Mouse (Mus musculus): ENCODE measurements around the gene Zcchc14. TPM values are rescaled to one million over a fixed set of nuclear protein-coding genes. Genes with fewer than 3 reads are reported as not detected.

The Zcchc14 gene
- polyA plus RNA-seq (2011; ENCODE audit: insufficient read length, low read depth, missing spikeins) = 55.5 and 64.8 TPM in 2 replicates

GRCm38 (mm10) chr8:121652774-121653323, at the start of gene Zcchc14:
Gene Zcchc14, minus strand, starts transcription at chr8:121652901.
- H3K4me1 ChIP-seq (ENCODE audit: control insufficient read depth, insufficient read depth, low read length) = peaks cover 11% of the 10 kb centered on the region
- H3K27ac ChIP-seq (ENCODE audit: insufficient read depth, low read length) = peak within 1 kb of the TSS; percentile 90
- peak within 1 kb of the TSS; percentile 68 for H3K4me3 ChIP-seq (ENCODE audit: insufficient read depth, low read length)
- TF ChIP-seq CTCF (IDR thresholded peaks at IDR 0.05; ENCODE audit: borderline replicate concordance, insufficient read depth, low read length) (no peak), POLR2A (IDR thresholded peaks at IDR 0.05; ENCODE audit: low read depth, low read length) (peak; percentile 59)

- H3K4me3 ChIP-seq (ENCODE audit: insufficient read depth, low read length) = no peak overlapping the region
- no peaks in the 10 kb centered on the region for H3K4me1 ChIP-seq (ENCODE audit: control insufficient read depth, insufficient read depth, low read length)
- TF ChIP-seq POLR2A (IDR thresholded peaks at IDR 0.05; ENCODE audit: low read depth, low read length) (no peak), CTCF (IDR thresholded peaks at IDR 0.05; ENCODE audit: borderline replicate concordance, insufficient read depth, low read length) (no peak)
- H3K27ac ChIP-seq (ENCODE audit: insufficient read depth, low read length) = no peak overlapping the region
Measured at GRCm38 (mm10) chr8:121699936-121700335, 47.2 kb upstream of the Zcchc14 start.

GRCm38 (mm10) chr8:121698615-121699101, 46.0 kb upstream of the Zcchc14 start:
- Histone ChIP-seq H3K4me3 (ENCODE audit: insufficient read depth, low read length) (no peak overlapping the region), H3K27ac (ENCODE audit: insufficient read depth, low read length) (no peak overlapping the region)
- TF ChIP-seq POLR2A (IDR thresholded peaks at IDR 0.05; ENCODE audit: low read depth, low read length) (no peak), CTCF (IDR thresholded peaks at IDR 0.05; ENCODE audit: borderline replicate concordance, insufficient read depth, low read length) (no peak)

GRCm38 (mm10) chr8:121697735-121698614, 45.3 kb upstream of the Zcchc14 start:
- Histone ChIP-seq H3K27ac (ENCODE audit: insufficient read depth, low read length) (no peak overlapping the region), H3K4me3 (ENCODE audit: insufficient read depth, low read length) (no peak overlapping the region)
- no peak for TF ChIP-seq CTCF (IDR thresholded peaks at IDR 0.05; ENCODE audit: borderline replicate concordance, insufficient read depth, low read length)
- TF ChIP-seq POLR2A (IDR thresholded peaks at IDR 0.05; ENCODE audit: low read depth, low read length) = no peak

More at GRCm38 (mm10) chr8:121698615-121699101, 46.0 kb upstream of the Zcchc14 start:
- no peaks in the 10 kb centered on the region for H3K4me1 ChIP-seq (ENCODE audit: control insufficient read depth, insufficient read depth, low read length)

GRCm38 (mm10) chr8:121695585-121696184, 43.0 kb upstream of the Zcchc14 start:
- no peak overlapping the region for H3K4me3 ChIP-seq (ENCODE audit: insufficient read depth, low read length)
- H3K27ac ChIP-seq (ENCODE audit: insufficient read depth, low read length) = no peak overlapping the region
- no peak for TF ChIP-seq CTCF (IDR thresholded peaks at IDR 0.05; ENCODE audit: borderline replicate concordance, insufficient read depth, low read length)
- no peak for TF ChIP-seq POLR2A (IDR thresholded peaks at IDR 0.05; ENCODE audit: low read depth, low read length)
- H3K4me1 ChIP-seq (ENCODE audit: control insufficient read depth, insufficient read depth, low read length) = no peaks in the 10 kb centered on the region

More at GRCm38 (mm10) chr8:121697735-121698614, 45.3 kb upstream of the Zcchc14 start:
- no peaks in the 10 kb centered on the region for H3K4me1 ChIP-seq (ENCODE audit: control insufficient read depth, insufficient read depth, low read length)

GRCm38 (mm10) chr8:121694453-121694852, 41.8 kb upstream of the Zcchc14 start:
- no peak overlapping the region for H3K27ac ChIP-seq (ENCODE audit: insufficient read depth, low read length)
- H3K4me1 ChIP-seq (ENCODE audit: control insufficient read depth, insufficient read depth, low read length) = no peaks in the 10 kb centered on the region
- TF ChIP-seq CTCF (IDR thresholded peaks at IDR 0.05; ENCODE audit: borderline replicate concordance, insufficient read depth, low read length) (peak; percentile 64; the same call in 1 of the 2 replicates), POLR2A (IDR thresholded peaks at IDR 0.05; ENCODE audit: low read depth, low read length) (no peak)
- H3K4me3 ChIP-seq (ENCODE audit: insufficient read depth, low read length) = no peak overlapping the region

DNA sequence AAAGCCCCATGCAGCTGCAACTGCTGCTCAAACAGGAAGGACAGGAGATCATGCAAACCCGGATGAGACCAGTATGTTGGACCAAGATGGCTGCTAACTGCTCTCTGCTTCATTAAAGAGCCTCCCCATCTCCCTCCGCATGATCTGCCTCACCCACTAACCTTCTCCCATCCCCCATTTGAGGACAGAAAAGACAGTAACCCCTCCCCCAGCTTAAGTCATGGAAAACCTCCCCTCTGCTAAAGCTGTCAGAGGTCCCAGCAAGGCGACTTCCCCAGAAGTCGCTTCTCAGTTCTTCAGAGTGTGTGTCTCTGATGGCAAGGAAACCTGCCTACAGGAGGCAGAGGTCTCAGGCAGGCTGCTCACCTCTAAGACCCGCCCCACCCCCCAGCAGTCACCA, 35.8 kb upstream of the Zcchc14 start:
- TF ChIP-seq CTCF (IDR thresholded peaks at IDR 0.05; ENCODE audit: borderline replicate concordance, insufficient read depth, low read length) = no peak
- TF ChIP-seq POLR2A (IDR thresholded peaks at IDR 0.05; ENCODE audit: low read depth, low read length) = no peak
- Histone ChIP-seq H3K4me1 (ENCODE audit: control insufficient read depth, insufficient read depth, low read length) (0 out of 2 replicates have a peak, but pooled peaks cover 2% of the 10 kb centered on the region), H3K4me3 (ENCODE audit: insufficient read depth, low read length) (no peak overlapping the region), H3K27ac (ENCODE audit: insufficient read depth, low read length) (no peak overlapping the region)

GRCm38 (mm10) chr8:121687455-121688161, 34.9 kb upstream of the Zcchc14 start:
- no peak overlapping the region for H3K4me3 ChIP-seq (ENCODE audit: insufficient read depth, low read length)
- TF ChIP-seq POLR2A (IDR thresholded peaks at IDR 0.05; ENCODE audit: low read depth, low read length) (no peak), CTCF (IDR thresholded peaks at IDR 0.05; ENCODE audit: borderline replicate concordance, insufficient read depth, low read length) (no peak)
- 0 out of 2 replicates have a peak, but pooled peaks cover 2% of the 10 kb centered on the region for H3K4me1 ChIP-seq (ENCODE audit: control insufficient read depth, insufficient read depth, low read length)
- H3K27ac ChIP-seq (ENCODE audit: insufficient read depth, low read length) = no peak overlapping the region

DNA sequence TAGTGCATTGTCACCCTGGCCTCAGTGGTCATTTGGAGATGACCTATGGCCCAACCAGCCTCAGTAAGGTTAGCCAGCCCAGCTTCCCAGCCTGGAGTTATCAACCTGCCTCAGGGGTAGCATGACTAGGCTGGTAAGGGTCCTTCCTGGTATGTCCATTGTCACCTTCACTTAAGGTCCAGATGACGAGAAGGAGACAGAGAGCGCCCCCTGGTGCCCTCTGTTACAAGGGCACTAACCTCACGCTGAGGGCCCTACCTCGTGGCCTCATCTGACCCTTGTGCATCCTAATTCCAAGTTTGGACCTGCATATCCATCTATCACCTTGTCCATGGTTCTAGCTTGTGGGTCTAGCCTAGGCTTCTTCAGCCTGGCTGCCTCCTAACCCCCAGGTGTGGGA, 32.7 kb upstream of the Zcchc14 start:
- no peak overlapping the region for H3K27ac ChIP-seq (ENCODE audit: insufficient read depth, low read length)
- H3K4me3 ChIP-seq (ENCODE audit: insufficient read depth, low read length) = no peak overlapping the region
- TF ChIP-seq CTCF (IDR thresholded peaks at IDR 0.05; ENCODE audit: borderline replicate concordance, insufficient read depth, low read length) = peak; percentile 58; the same call in 1 of the 2 replicates
- no peak for TF ChIP-seq POLR2A (IDR thresholded peaks at IDR 0.05; ENCODE audit: low read depth, low read length)
- 0 out of 2 replicates have a peak, but pooled peaks cover 2% of the 10 kb centered on the region for H3K4me1 ChIP-seq (ENCODE audit: control insufficient read depth, insufficient read depth, low read length)
